Mouse (Mus musculus) heart, postnatal 0 days (tissue): Measurements from ENCODE around the gene Thop1. TPM values are rescaled to one million over a fixed set of nuclear protein-coding genes. Genes with fewer than 3 reads are reported as not detected.

Experiments used
- ATAC-seq: fragments of 200-750 bp; cut with Nextera tagmentation; 2 replicates; pipeline ENCODE4 v1.8.0; 2017; ENCODE audit warnings: low read depth, moderate number of reproducible peaks, moderate library complexity; ENCODE audit not compliant: insufficient read depth
- DNase-seq: peaks from one replicate; pipeline ENCODE4 v3.0.0-alpha.2; 2016; ENCODE audit warnings: low spot score
- H3K27ac ChIP-seq: fragments of 300-500 bp; sonication (generic); 2 replicates; pipeline ENCODE4 v1.5.1; 2014; ENCODE audit warnings: low read depth, mild to moderate bottlenecking
- H3K27me3 ChIP-seq: fragments of 300-500 bp; sonication (generic); 2 replicates; pipeline ENCODE4 v1.6.1; 2014; ENCODE audit warnings: low read length, mixed read lengths; ENCODE audit not compliant: control insufficient read depth, insufficient read depth
- H3K36me3 ChIP-seq: fragments of 300-500 bp; sonication (generic); replicated peaks from 2 replicates; pipeline ENCODE4 v1.6.1; 2014; ENCODE audit warnings: low read length, mixed read lengths; ENCODE audit not compliant: control insufficient read depth, insufficient read depth
- H3K4me1 ChIP-seq: fragments of 300-500 bp; sonication (generic); 2 replicates; pipeline ENCODE4 v1.6.1; 2014; ENCODE audit warnings: antibody characterized with exemption; ENCODE audit not compliant: control insufficient read depth, insufficient read depth
- H3K4me2 ChIP-seq: fragments of 300-500 bp; sonication (generic); 2 replicates; pipeline ENCODE4 v1.6.1; 2014; ENCODE audit warnings: low read depth, mild to moderate bottlenecking, low read length, moderate library complexity
- H3K4me3 ChIP-seq: fragments of 300-500 bp; sonication (generic); 2 replicates; pipeline ENCODE4 v1.5.1; 2014; ENCODE audit warnings: low read depth, low read length
- H3K9ac ChIP-seq: fragments of 300-500 bp; sonication (generic); replicated peaks from 2 replicates; pipeline ENCODE4 v1.6.1; 2014; ENCODE audit warnings: low read depth, low read length, mixed read lengths
- H3K9me3 ChIP-seq: fragments of 300-500 bp; sonication (generic); replicated peaks from 2 replicates; pipeline ENCODE4 v1.6.1; 2016; ENCODE audit warnings: low read length; ENCODE audit not compliant: control insufficient read depth
- CTCF ChIP-seq: IDR thresholded peaks from 2 replicates; pipeline ENCODE4 v1.5.1; 2016; ENCODE audit warnings: antibody characterized with exemption, control low read depth, low read depth
- EP300 ChIP-seq: IDR thresholded peaks from 2 replicates; pipeline ENCODE4 v1.6.1; 2016; ENCODE audit warnings: antibody characterized with exemption, low read depth
- WGBS: fragments of 180-500 bp; shearing (Covaris S2); extraction: QIAGEN DNeasy Blood & Tissue Kit; methylation state at CpG from one replicate; pipeline ENCODE4 v1.1.7; 2014; 5-methylcytosine and 5-hydroxymethylcytosine counted together
- polyA plus RNA-seq: library from polyadenylated mRNA; unstranded; fragments of >200 nt; fragmentation: Nextera tagmentation; extraction: Ambion mirVana; gene quantifications from 2 replicates; pipeline ENCODE4 v1.2.1, GENCODE M21; 2015
- total RNA-seq: library from RNA; depleted of rRNA; stranded (reverse); fragments of >200 nt; gene quantifications from 2 replicates; pipeline ENCODE4 v1.2.3, GENCODE M21; 2014; ENCODE audit warnings: low replicate concordance

The Thop1 gene
- total and polyA plus RNA-seq, 2 experiments from 2014 or later: 15.1 to 31.2 TPM

DNA sequence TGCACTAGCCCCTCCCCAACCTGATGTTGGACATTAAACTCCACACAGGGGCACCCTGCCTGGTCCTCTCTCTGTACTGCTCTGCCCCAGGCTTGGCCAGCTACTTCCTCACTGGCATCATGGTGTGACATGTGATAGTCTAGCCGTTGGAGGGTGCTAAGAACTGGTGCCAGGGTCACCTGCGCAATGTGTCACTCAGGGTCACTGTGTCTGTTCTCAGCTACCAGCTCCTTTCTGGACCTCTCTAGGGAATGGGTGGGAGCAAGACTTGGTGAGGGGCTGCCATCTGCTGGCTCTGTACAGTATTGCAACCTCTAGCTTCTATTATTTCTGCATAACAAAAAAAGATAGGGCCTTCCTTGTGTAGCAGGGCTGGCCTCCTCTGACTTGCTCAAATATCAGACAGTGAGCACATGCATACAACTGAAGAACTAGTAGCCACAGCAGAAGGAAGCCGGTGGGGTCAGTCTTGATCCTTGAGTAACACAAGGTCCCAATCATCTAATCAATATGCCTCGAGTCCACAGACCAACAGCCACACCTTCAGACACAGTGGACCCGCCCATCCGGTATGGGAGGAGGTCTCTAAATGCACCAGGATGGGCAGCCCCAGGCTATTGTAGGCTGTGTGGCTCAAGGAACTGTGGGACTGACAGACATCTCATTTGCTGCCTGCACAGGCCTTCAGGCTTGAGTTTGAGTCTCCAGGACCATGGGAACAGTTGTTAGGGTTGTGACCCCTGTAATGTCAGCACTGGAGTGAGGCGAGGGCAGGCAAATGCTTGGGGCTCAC, 12.5 kb downstream of the Thop1 start:
- ATAC-seq (peak; percentile 57), DNase-seq (peak; percentile 43)
- no peak overlapping the region for H3K4me2 ChIP-seq
- H3K9ac ChIP-seq: no peak overlapping the region
- peaks cover 44% of the 10 kb centered on the region for H3K36me3 ChIP-seq
- no peak overlapping the region for H3K4me3 ChIP-seq
- H3K9me3 ChIP-seq: no peaks in the 10 kb centered on the region
- no peaks in the 10 kb centered on the region for H3K27me3 ChIP-seq
- H3K27ac ChIP-seq: no peak overlapping the region
- 73% methylated on average over 7 of the region's 7 CpGs for WGBS
- TF ChIP-seq EP300: no peak
- peak; percentile 84 for TF ChIP-seq CTCF
- H3K4me1 ChIP-seq: no peaks in the 10 kb centered on the region

DNA sequence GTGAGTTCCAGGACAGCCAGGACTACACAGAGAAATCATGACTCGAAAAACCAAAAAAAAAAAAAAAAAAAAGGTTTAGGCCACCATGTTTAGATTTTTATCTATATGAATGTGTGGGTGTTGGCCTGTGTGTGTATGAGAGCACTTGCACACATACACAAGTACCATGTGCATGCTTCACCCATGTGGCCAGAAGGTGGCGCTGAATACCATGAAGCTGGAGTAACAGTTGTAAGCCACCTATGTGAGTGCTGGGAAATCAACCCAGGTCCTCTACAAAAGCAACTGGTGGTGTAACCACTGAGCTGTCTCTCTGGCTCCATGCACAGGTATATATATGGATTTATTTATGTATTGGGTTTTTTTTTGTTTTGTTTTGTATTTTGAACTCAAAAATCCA, 17.2 kb downstream of the Thop1 start:
- H3K4me3 ChIP-seq: no peak overlapping the region
- no peaks in the 10 kb centered on the region for H3K4me1 ChIP-seq
- H3K27ac ChIP-seq: no peak overlapping the region
- no peaks in the 10 kb centered on the region for H3K9me3 ChIP-seq
- H3K4me2 ChIP-seq: no peak overlapping the region
- H3K27me3 ChIP-seq: no peaks in the 10 kb centered on the region
- DNase-seq: no peak
- peaks cover 6% of the 10 kb centered on the region; the same call in 1 of the 2 replicates for H3K36me3 ChIP-seq
- ATAC-seq: no peak
- no peak overlapping the region for H3K9ac ChIP-seq
- 68% methylated on average over 2 of the region's 2 CpGs for WGBS
- TF ChIP-seq EP300: no peak
- TF ChIP-seq CTCF: peak; percentile 30; the same call in 1 of the 2 replicates

DNA sequence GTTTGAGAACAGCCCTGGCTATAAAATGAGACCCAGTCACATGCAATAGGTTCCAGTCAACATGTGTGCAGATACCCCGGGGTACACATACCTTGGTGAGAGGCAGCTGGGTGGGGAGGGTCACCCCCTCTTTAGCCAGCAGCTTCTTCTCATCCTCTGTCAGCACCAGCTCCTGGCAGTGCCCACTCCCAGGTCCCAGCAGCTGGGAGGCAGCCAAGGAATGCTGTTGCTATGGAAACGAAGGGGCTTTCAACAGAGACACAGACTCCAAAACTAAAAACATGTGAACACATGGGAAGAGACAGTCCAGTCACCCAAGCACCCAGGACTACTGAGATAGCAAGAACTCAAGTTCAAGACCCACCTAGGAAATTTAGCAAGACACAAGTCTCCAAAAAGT, 19.4 kb downstream of the Thop1 start:
- WGBS: 24% methylated on average over 2 of the region's 2 CpGs

DNA sequence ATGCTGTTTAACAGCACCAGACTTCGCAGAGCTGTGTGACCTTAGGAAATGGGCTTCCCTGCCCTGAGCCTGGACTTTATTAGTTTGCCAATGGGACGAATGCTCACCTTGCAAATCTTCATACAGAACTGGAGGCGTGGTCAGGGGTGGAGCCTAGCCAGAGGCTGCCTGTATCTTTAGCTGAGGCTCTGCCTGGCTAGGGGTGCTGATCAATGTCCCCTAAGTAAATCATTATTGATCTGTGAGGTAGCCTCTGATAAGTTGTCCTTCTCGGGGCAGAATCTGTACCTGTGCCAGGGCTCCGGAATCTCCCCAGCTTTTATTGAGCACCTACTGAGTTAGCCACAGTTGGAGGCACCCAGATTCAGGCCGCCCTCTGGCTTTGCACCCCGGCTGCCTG, 20.8 kb downstream of the Thop1 start:
- no peak for ATAC-seq
- Histone ChIP-seq H3K9me3 (no peaks in the 10 kb centered on the region), H3K27me3 (no peaks in the 10 kb centered on the region), H3K27ac (no peak overlapping the region), H3K4me1 (0 out of 2 replicates have a peak, but pooled peaks cover 3% of the 10 kb centered on the region), H3K4me3 (no peak overlapping the region), H3K9ac (no peak overlapping the region), H3K4me2 (no peak overlapping the region), H3K36me3 (no peaks in the 10 kb centered on the region)
- TF ChIP-seq CTCF: no peak
- no peak for TF ChIP-seq EP300
- 76% methylated on average over 7 of the region's 7 CpGs for WGBS
- DNase-seq: no peak

More for the DNA sequence above, 19.4 kb downstream of the Thop1 start:
- Histone ChIP-seq H3K4me2 (no peak overlapping the region), H3K27ac (no peak overlapping the region), H3K36me3 (no peaks in the 10 kb centered on the region), H3K4me3 (no peak overlapping the region), H3K27me3 (no peaks in the 10 kb centered on the region), H3K4me1 (0 out of 2 replicates have a peak, but pooled peaks cover 3% of the 10 kb centered on the region), H3K9me3 (no peaks in the 10 kb centered on the region), H3K9ac (no peak overlapping the region)
- no peak for TF ChIP-seq CTCF
- TF ChIP-seq EP300: no peak
- ATAC-seq: 0 out of 2 replicates have a peak, but pooled peaks have one; percentile 8
- no peak for DNase-seq

DNA sequence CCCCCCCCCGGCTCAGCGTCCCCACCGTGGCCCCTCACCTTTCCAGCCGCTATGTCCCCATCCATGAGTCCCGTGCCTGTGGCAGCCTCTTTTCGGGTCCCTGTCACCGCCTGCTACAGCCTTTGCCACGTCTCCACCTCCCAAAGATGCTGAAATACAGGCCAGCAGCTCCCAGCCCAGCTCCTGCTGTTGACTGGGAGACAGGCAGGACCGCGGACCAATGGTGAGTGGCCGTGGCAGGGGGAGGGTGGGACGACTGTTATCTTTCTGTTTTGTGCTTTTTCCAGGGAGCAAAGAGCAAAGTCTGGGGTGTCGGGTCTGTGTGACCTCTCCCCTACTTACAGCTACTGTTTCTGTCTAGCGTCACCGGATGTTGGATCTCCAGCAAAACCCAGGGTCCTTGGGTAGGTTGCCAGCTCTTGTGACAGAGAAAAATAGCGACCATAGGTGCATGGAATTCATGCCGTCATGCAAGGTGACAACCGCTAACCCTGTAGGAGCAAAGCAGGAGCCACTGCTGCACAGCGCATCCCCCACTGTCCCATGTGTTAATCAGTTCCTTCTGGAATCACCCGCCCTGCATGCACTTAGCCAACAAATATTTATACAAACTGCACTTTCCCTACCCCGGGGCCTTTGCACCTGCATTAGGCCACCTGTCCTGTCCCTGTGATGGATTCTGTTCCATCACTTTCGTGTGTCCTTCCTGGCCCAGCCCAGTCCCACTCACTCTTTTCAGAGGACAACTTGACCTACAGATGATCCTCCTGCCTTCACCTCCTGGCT, 22.8 kb downstream of the Thop1 start:
- no peak overlapping the region for H3K4me3 ChIP-seq
- peak; percentile 42; the same call in 1 of the 2 replicates for ATAC-seq
- H3K27ac ChIP-seq: no peak overlapping the region
- no peak overlapping the region for H3K4me2 ChIP-seq
- H3K4me1 ChIP-seq: 0 out of 2 replicates have a peak, but pooled peaks cover 3% of the 10 kb centered on the region
- no peaks in the 10 kb centered on the region for H3K27me3 ChIP-seq
- H3K9ac ChIP-seq: no peak overlapping the region
- DNase-seq: peak; percentile 23
- WGBS: 45% methylated on average over 22 of the region's 22 CpGs
- TF ChIP-seq CTCF: no peak
- no peak for TF ChIP-seq EP300
- H3K36me3 ChIP-seq: no peaks in the 10 kb centered on the region
- no peaks in the 10 kb centered on the region for H3K9me3 ChIP-seq
